Mouse (Mus musculus): ENCODE measurements at regions not wholly inside any gene's neighbourhood (a gene's known extent, or its start where the extent isn't known, plus 50 kb on each side); places are given as distances from the start of the nearest gene placed in this dataset.

DNA sequence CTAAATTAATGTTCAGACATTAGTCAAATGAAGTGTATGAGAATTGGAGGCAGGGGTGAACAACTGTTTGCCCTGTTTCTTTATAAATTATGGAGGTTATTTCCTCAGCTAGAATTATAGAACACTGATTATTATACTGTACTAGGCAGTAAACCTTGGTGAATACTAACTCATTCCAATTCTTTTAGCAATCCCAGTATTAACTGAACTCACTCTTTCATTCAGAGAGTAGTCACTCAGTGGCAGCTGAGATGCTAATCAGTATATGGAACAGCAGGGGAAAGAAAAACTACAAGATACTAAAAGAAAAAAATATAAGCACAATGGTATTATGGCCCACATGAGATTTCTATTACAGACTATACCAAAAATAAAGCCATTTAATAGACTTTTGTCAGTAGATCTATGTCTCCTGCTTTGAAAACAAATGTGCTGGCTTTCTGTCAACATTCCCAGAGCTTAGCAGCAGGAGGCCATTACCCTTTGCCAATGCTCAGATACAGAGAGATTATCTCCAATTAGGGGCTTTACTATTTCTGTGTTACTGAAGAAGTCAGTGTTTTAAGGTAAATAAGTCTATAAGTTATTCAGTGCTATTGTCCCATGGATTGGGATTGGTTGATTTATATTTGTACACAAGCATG lies 473.3 kb upstream of the Arrdc3 start:
- intact Hi-C loops (cut with DNase I): no loop called here
- no peak for DNase-seq (ENCODE audit: low spot score in 2 of 2)

DNA sequence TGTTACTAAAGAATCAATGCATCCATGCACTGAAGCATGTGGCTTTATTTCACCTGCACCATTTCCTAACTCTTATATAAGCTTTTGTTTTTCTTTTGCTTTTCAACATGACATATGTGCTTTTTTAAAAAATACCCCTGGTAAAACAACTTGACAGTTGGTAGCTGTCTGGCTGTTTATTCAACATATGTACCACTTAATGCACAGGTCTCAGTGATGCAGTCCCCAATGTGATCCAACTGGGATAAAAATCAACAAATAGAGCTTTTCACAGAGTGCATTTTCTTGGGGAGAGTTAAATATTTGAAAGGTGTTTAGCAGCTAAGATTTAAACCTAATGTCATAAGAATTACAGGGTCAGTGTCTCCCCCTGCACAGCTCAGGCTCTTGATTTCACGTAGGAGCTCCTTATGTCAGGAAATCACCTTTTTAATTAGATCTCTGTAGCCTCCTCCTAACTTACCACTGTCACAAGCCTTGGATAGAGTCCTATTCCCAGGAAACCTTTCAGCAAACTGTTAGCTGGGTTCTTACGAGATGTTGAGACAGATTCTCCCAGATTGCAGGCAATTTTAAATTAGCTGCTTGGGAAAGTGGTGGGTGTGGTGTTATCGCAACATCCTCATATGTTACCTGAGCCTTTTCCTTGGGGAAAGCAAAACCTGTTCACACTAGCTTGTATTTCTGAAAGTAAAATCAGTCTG lies 464.6 kb upstream of the Arrdc3 start:
- intact Hi-C loops (cut with DNase I): no loop called here

DNA sequence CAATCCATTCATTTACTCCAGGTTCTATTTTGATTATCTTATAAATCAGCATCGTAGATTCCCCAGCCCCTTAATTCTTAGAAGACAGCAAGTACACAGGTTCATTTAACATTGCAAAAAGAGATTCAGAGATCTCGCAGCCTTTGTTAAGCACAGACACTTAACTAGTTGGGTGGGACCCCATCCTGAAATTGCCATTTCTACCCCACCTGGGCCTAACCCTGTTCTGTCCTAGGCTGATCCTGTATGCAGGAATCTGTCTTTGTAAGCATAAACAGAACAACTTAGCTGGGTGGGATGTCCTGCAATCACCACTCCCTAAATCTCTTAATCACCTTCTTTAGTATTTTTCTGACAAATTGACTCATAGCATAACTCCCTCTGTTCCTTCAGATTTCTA lies 462.8 kb upstream of the Arrdc3 start:
- no peak for DNase-seq (ENCODE audit: low spot score in 2 of 2)
- intact Hi-C loops (cut with DNase I): no loop called here

More for the DNA sequence above, 464.6 kb upstream of the Arrdc3 start:
- peak; percentile 12 to 50 for DNase-seq (ENCODE audit: low spot score in 2 of 2)

All from left cerebral cortex, postnatal 14 days (tissue).